Mouse (Mus musculus) thymus, postnatal 10 days (tissue): Measurements from ENCODE around the gene Chst8.

ENCODE experiments used
- DNase-seq, 2 experiments: peaks; one replicate each; pipeline ENCODE4 v3.0.0; 2021; ENCODE audit warnings: low spot score in 2 of 2

Chst8 gene

GRCm38 (mm10) chr7:34669336-34669735, 143.2 kb downstream of the Chst8 start:
- no peak for DNase-seq

GRCm38 (mm10) chr7:34667874-34668273, 144.6 kb downstream of the Chst8 start:
- no peak for DNase-seq

GRCm38 (mm10) chr7:34663145-34663544, 149.4 kb downstream of the Chst8 start:
- no peak for DNase-seq

GRCm38 (mm10) chr7:34662227-34662626, 150.3 kb downstream of the Chst8 start:
- DNase-seq = no peak

GRCm38 (mm10) chr7:34659386-34660085, 153.0 kb downstream of the Chst8 start:
- no peak for DNase-seq

GRCm38 (mm10) chr7:34656632-34657031, 155.9 kb downstream of the Chst8 start, which contains the start of gene Kctd15:
Kctd15 (minus strand) TSS chr7:34656732.
- DNase-seq = no peak

GRCm38 (mm10) chr7:34655086-34655839, 157.2 kb downstream of the Chst8 start:
- DNase-seq = peak; percentile 17 to 66

- no peak for DNase-seq
These were observed 157.9 kb downstream of the Chst8 start for GRCm38 (mm10) chr7:34654441-34655085.

GRCm38 (mm10) chr7:34653731-34654440, 158.6 kb downstream of the Chst8 start:
- DNase-seq = no peak

- DNase-seq = no peak
These were observed 159.6 kb downstream of the Chst8 start for GRCm38 (mm10) chr7:34652751-34653502.

- DNase-seq = no peak
These were observed 161.1 kb downstream of the Chst8 start for GRCm38 (mm10) chr7:34651381-34651780.

GRCm38 (mm10) chr7:34647052-34647451, 165.5 kb downstream of the Chst8 start:
- DNase-seq = no peak

- no peak for DNase-seq
These were observed 166.2 kb downstream of the Chst8 start for GRCm38 (mm10) chr7:34646144-34646795.

GRCm38 (mm10) chr7:34645623-34646022, 166.9 kb downstream of the Chst8 start:
- DNase-seq = no peak

- no peak for DNase-seq
These were observed 167.9 kb downstream of the Chst8 start for GRCm38 (mm10) chr7:34644591-34644990.

- DNase-seq = no peak
These were observed 169.2 kb downstream of the Chst8 start for GRCm38 (mm10) chr7:34643329-34643728.

GRCm38 (mm10) chr7:34641968-34642367, 170.5 kb downstream of the Chst8 start:
- DNase-seq = no peak

GRCm38 (mm10) chr7:34639798-34640197, 172.7 kb downstream of the Chst8 start:
- no peak for DNase-seq

GRCm38 (mm10) chr7:34636661-34637060, 175.8 kb downstream of the Chst8 start:
- no peak for DNase-seq

GRCm38 (mm10) chr7:34632966-34633742, 179.4 kb downstream of the Chst8 start:
- no peak for DNase-seq
